Mouse (Mus musculus) c-Kit-positive CD71-positive TER-119-positive erythroid progenitor cells, embryonic 14.5 days (primary cell): ENCODE measurements around the gene Zfp947.
"Not testable (repeated sequence)": the region's sequence is repeated elsewhere in the genome, so short reads cannot be mapped to it uniquely, and the experiment has no call there.

Experiments used
- DNase-seq: peaks from one replicate; pipeline ENCODE4 v3.0.0-alpha.2; 2013; ENCODE audit warnings: low spot score

The Zfp947 gene

DNA sequence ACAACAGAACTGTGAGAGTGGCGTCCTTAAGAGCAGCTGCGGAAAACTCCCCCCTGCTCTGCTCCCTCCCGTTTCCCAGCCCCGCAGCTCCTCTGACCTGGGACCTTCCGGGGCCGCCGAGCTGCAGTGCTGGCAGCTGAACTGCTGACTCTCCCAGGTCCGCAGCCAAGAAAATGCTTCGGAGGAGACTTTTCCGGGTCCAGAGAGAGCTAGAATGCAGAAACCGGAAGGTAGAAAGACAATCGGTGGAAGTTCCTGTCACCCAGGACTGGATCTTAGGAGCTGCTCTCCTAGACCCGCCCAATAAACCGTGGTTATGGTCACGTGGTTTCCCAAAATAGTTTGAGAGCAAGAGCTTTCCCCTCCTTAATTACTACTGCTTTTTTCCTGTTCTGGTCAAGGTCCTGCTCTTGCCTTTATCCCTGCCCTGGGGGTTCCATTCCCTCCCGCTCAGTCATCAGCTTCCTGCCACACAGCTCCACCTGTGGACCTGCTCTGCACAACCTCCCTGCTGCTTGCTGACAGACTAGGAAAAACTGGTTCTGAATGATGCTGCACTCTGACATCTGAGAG is at the start of gene Zfp947:
TSS of gene Zfp947 (minus strand) at position 469 of the 573 bp plus-strand sequence.
- peak; percentile 5 for DNase-seq

DNA sequence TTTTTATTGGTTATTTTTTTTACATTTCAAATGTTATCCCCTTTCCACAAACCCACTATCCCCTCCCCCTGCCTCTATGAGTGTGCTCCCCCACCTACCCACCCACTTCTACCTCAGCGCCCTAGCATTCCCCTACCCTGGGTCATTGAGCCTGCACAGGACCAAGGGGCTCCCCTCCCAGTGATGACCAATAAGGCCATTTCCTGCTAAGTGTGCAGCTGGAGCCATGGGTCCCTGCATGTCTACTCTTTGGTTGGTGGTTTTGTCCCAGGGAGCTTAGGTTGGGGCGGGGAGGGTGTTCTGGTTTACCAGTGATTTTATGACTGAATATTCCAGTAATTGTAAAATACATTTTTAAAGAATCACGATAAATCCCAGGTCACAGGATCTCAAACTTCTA is 686 bp downstream of the Zfp947 start:
- DNase-seq = not testable (repeated sequence)

DNA sequence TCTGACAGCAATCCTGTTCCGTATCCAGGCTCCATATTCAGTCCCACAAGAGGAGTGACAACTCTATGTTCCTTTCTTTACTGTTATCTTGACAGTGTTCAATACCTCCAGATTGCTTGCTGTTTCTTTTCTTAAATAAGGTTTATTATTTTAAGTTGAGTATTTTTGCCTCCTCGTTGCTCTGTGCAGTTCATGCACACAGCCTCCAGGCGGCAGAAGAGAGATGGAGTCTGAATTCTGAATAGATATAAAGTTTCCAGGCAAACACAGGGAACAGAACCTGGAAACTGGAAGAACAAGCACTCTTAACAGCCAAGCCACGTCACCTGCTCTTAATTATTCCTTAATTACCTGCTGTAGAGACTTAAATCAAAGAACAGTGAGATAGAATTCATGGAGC is 12.0 kb downstream of the Zfp947 start:
- DNase-seq = not testable (repeated sequence)

DNA sequence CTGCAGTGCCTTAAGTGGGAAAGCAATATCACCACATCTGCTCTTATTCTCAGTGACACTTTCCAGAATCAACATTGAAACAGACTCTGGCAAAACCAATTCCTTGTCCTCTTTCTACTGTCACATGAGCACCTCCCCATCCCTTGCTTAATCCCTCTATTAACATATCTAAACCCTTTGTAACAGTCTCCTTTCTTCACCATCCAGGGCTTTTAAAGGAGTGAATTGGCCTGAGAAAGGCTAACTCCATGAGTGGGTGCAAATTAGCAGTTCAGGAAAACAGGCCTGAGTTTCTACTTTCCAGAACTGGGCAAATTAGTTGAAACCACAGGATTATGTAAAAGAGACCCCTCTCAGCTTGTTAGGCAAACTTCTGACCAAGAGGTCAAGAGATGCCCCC is 47.2 kb downstream of the Zfp947 start:
- DNase-seq = no peak
